Mouse (Mus musculus): ENCODE data around the gene Gpr18.
A peak's percentile ranks its signal among the peaks of the same experiment; 100 is the strongest.
"Not testable (repeated sequence)": the region's sequence is repeated elsewhere in the genome, so short reads cannot be mapped to it uniquely, and the experiment has no call there.

The Gpr18 gene

DNA sequence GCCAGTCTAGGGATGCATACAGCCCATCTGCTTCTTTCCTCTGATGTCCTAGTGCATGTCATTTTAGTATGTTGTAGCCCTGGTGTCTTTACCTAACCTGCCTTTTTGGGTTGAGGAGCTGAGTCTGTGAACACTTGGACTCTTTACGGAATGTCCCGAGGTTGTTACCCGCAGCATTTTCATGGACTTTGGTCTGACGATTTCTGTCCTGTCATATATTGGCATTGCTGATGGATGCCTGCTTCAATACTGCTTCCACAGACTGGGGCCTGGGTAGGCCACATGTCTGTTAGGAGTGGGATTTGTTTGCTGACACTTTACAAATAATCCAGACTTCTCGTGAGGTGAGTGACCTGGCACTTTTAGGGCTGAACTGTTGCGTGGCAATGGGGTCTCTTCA lies 21.8 kb downstream of the Gpr18 start:
- no peak for DNase-seq (ENCODE audit: low read depth, low spot score)

GRCm38 (mm10) chr14:121884150-121884797 lies 31.3 kb downstream of the Gpr18 start:
- no peak for DNase-seq (ENCODE audit: low read depth, low spot score)

DNA sequence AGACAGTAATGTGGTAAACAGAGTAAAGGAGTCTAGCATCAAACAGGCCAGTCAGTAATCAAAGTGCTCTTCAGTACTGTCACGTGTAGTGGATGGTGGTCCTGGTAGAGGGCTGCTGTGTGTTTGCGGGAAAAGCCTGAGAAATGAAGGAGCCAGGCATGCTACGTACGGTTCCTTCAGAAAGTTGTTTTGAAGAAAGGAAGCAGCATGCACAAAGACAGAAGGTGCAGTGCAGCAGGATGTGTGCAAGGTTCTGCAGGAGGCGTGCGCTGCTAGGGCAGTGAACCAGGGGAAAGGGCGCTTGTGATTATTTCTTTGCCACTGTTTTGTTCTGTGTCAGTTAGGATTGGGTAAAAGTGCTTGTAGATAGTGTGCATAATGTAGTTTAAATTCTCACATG lies 34.4 kb downstream of the Gpr18 start:
- DNase-seq (ENCODE audit: low read depth, low spot score), result no peak

DNA sequence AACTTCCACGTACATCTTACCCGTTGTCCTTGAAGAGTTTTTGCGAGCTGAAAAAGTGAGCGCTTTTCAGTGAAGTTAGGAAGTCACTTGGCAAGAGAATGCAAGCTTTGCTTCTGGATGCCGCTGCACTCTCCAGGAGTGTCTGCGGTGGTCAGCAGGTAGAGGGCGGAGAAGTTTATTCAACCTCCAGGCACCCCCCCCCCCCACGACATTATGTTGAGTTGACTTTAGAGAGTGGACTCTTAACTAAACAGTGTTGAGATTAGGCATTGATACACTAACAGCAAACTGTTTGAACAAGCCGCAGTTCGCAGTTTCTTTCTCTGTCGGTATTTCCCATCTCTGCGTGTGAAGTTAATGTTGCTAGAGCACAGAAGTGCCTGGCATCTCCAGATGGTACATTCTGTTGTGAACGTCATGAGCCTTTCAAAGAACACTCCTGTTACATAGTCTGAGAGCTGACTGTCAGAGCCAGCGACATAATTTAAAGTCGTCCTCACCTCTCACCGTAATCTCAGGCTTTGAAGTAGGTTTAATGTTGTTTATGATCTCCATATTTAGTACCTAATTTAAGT lies 36.2 kb downstream of the Gpr18 start:
- DNase-seq (ENCODE audit: low read depth, low spot score), result no peak

- DNase-seq (ENCODE audit: low read depth, low spot score), result no peak
Observed at GRCm38 (mm10) chr14:121878859-121879206, 36.7 kb downstream of the Gpr18 start.

DNA sequence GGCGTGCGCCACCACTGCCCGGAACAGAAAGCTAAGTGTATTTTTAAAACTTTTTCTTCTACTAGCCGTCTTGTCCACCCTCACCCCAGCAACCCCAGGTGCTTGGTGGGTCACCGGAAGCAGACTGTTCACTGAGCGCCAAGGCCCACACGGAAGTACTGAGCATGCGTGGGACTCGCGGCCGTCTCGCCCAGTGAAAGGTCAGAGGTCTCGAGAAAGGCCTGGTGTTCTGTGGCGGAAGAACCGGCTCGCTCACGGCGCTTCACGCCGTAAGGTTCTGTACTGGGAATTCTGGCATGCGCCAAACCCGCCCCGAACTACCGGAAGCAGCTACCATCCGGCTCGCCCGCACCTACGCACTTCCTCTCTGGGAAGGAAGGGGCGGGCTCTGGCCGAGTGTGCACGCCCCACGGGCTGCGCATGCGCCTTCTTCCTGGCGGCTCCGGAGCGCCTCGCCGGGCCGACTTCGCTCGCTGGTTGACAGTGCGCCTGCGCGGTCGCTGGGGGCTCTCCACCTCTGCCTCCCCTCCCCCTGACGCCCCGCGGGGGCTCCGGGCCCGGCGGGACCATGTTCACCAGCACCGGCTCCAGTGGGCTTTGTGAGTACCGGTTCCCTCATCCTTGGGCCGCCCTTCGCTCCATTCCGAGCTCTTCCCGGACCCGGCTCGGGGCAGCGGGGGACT lies 37.3 kb downstream of the Gpr18 start, which contains the start of gene Ubac2:
Ubac2 (plus strand) TSS at position 445 of the 683 bp plus-strand sequence.
- DNase-seq (ENCODE audit: low read depth, low spot score), result peak; percentile 98

GRCm38 (mm10) chr14:121877640-121878039 lies 37.9 kb downstream of the Gpr18 start:
- no peak for DNase-seq (ENCODE audit: low read depth, low spot score)

GRCm38 (mm10) chr14:121876860-121877259 lies 38.7 kb downstream of the Gpr18 start:
- no peak for DNase-seq (ENCODE audit: low read depth, low spot score)

DNA sequence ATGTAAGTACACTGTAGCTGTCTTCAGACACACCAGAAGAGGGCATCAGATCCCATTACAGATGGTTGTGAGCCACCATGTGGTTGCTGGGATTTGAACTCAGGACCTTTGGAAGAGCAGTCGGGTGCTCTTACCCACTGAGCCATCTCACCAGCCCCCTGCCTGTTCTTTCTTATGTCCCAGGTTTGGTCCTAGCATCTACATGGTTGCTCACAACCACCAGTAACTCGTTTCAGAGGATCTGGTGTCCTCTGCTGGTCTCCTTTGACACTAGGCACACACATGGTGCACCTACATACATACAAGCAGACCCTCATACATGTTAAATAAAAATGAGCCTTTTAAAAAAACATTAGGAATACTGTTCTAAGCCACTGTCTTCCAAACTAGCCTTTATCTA lies 39.4 kb downstream of the Gpr18 start:
- not testable (repeated sequence) for DNase-seq (ENCODE audit: low read depth, low spot score)

DNA sequence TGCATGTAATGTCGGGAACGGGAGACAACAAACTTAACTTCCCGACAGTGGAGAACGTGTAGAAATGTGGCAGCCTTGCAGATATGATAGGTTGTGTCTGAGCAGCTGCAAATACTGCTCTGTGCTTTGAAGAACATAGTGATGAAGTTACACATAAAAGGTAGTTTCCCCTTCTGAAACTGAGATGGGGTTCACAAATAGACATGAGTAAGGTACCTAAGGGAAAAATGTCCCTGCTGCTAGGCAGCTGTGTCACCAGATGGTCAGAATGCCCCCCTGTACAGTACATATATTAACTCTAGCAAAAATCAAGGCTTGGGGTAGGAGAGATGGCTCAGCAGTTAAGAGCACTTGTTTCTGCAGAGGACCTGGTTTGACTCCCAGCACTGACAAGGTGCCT lies 41.9 kb downstream of the Gpr18 start:
- no peak for DNase-seq (ENCODE audit: low read depth, low spot score)

DNA sequence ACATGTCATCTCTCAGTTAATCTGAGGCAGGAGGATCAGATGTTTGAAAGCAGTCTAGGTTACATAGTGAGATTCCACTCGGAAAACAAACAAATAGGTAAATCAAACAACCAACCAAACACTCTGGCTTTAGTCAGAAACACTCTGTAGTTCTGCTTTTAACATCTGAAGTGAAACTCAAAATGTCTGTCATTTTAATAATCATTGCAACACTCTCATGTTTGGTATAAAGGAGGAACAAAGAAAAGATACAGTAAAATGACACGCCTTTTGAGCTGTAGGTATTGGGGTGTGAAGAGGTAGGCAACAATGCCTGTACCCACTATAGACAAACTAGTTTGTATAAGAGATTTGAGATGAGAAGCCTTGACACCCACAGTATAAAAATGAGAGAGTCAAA lies 42.4 kb downstream of the Gpr18 start:
- no peak for DNase-seq (ENCODE audit: low read depth, low spot score)

DNA sequence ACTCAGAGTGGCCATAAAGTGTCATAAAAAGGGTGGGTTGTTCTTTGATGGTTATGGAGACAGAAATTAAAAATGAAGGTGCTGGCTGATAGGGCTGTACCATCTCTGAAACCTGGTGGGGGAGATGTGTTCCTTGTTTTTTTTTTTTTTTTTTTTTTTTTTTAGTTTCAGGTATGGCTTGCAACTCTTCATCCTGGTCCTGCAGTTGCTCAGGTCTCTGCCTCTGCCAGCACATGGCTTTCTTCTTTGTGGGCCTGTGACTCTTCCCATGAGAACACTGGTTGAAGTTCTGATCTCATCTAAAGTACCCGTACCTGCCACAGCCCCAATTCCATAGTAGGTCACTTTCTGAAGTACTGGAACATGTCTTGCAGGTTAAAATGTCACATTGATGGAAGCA lies 42.8 kb downstream of the Gpr18 start:
- no peak for DNase-seq (ENCODE audit: low read depth, low spot score)

DNA sequence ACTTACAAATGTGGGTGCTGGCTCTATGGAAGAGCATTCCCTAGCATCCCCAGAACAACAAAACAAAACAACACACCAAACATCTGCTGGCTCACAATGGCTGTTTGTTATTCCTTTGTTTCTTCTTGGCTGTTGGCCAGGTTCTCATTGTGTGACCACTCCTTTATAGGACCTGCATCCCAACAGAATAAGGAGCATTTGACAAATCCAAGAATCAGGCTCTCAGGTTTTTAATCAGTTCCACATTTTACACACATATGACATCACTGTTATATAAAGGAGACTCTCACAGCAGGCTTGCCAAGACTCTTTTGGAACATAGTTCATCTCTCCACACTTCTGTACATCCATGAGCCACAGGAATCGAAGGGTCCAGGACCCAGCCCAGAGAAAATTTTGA lies 46.5 kb downstream of the Gpr18 start:
- no peak for DNase-seq (ENCODE audit: low read depth, low spot score)

DNA sequence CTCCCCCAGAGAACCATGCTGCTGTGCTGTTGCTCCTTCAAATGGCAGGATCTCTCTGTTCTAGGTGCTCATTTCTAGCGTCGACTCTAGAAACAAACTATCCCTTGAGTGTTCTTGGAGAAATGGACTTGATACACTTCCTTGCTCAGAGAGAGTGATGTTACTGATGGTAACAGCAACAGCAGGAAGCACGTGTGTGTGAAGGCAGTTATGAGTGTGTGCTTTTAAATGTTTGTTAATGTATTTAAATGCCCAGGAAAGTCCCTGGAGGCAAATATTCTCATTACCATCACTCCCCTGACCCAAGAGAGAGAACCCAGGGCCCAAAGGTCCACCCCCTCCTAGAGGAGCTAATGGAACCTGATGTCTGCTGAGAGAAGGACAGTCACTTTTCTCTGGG lies 49.0 kb downstream of the Gpr18 start:
- no peak for DNase-seq (ENCODE audit: low read depth, low spot score)

- DNase-seq (ENCODE audit: low read depth, low spot score), result peak; percentile 76
Observed at GRCm38 (mm10) chr14:121865162-121865561, 50.4 kb downstream of the Gpr18 start.

Measured in mesoderm, embryonic 11.5 days (tissue).